Mouse (Mus musculus) brain, embryonic 14.5 days (tissue): ENCODE measurements around the gene Rragc.

Experiments used
- CTCF ChIP-seq: fragments of 200-500 bp; IDR thresholded peaks from 2 replicates; pipeline ENCODE4 v1.5.1; 2012; ENCODE audit warnings: inconsistent platforms, mild to moderate bottlenecking, moderate library complexity, borderline replicate concordance; ENCODE audit not compliant: insufficient read depth, insufficient read length; ENCODE audit errors: extremely low read depth
- POLR2A ChIP-seq: fragments of 200-500 bp; IDR thresholded peaks from 2 replicates; pipeline ENCODE4 v1.6.1; 2012; ENCODE audit warnings: mild to moderate bottlenecking, inconsistent platforms, borderline replicate concordance; ENCODE audit not compliant: poor library complexity, insufficient read depth, insufficient read length, severe bottlenecking; ENCODE audit errors: extremely low read depth

- TF ChIP-seq POLR2A (peak; percentile 35; the same call in 1 of the 2 replicates), CTCF (no peak)
These were observed 12.7 kb upstream of the Rragc start, which contains the start of gene Mycbp for GRCm38 (mm10) chr4:123904333-123905125.
